Mouse (Mus musculus): Measurements from ENCODE around the gene Rora.
A peak's percentile ranks its signal among the peaks of the same experiment; 100 is the strongest.

The Rora gene

GRCm38 (mm10) chr9:68760876-68761275 lies 107.3 kb downstream of the Rora start:
- no peak for DNase-seq

- DNase-seq = no peak
Measured at GRCm38 (mm10) chr9:68761672-68762071, 108.1 kb downstream of the Rora start.

DNA sequence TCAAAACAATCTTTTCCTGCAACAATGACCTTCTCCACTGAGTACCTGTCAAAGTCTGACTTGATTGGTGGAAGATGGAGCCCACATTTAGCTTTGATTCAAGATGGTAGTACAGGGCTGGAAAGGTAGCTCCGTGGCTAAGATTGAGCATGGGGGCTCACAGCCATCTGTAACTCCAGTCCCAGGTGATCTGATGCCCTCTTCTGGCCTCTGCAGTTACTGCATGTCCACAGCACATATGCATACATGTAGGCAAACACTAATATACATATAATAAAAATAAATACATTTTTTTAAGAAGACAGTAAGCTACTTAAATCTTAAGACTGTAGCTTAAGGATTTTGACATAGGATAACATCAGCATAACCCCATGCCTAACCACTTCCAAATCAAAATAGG lies 112.0 kb downstream of the Rora start:
- peak in 1 of 2 experiments; percentile 4 for DNase-seq

DNA sequence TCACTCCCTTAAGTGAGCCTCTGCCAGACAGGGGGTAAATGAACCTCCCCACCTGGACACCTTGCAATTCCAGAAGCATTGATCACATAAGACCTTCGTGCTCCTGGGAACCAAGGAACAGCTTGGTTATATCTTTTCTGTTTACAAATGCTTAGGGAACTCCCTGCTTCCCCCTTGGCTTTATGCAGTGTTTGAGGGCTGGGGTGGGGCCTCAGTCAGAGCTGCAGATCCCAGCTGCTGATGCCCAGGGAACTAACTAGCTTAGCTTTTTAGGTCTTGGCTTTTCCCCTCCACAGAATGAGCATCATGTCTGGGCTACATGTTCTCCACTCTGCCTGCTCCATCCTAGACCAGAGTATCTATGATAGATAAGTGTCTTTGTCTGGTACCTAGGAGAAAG lies 116.1 kb downstream of the Rora start:
- DNase-seq = no peak

DNA sequence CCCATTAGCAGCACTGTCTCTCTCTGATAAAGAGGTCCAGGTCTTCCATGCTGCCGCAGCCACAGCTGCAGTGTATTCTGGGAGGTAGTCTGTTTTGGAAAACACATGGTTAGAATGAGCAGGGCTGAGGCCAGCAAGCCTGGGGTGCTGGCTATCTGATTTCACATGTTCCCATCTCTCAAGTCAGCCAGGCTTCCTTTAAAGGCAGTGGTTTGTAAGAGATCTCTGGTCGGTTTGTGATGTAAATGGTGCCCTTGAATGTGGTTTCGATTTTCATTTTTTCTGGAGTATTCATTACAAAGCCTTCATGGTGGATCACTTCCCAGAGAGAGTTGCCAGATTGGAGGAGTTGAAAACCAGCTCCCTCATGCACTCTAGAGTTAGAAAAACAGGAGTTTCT lies 117.8 kb downstream of the Rora start:
- no peak for DNase-seq

GRCm38 (mm10) chr9:68773770-68774169 lies 120.2 kb downstream of the Rora start:
- no peak for DNase-seq

- DNase-seq = no peak
Measured at GRCm38 (mm10) chr9:68782011-68782410, 128.4 kb downstream of the Rora start.

DNA sequence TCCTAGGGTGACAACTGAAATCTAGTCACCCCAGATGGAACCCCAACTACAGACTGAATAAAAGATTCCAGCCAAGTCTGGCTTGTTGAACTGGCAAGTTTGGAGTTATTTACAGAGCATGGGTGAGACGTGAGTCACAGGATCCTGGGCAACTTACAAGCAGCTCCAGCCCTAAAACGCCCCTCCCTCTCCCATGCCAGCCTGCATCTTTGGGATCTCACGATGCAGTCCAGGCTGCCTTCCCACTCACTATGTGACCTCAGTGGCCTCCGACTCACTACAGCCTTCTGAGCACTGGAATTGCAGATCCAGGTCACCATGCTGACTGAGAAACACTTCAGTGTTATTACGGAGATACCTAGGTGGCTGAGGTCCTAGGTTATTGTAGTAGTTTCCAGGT lies 129.0 kb downstream of the Rora start:
- DNase-seq = no peak

GRCm38 (mm10) chr9:68783246-68783645 lies 129.7 kb downstream of the Rora start:
- no peak for DNase-seq

GRCm38 (mm10) chr9:68786614-68787293 lies 133.2 kb downstream of the Rora start:
- no peak for DNase-seq

DNA sequence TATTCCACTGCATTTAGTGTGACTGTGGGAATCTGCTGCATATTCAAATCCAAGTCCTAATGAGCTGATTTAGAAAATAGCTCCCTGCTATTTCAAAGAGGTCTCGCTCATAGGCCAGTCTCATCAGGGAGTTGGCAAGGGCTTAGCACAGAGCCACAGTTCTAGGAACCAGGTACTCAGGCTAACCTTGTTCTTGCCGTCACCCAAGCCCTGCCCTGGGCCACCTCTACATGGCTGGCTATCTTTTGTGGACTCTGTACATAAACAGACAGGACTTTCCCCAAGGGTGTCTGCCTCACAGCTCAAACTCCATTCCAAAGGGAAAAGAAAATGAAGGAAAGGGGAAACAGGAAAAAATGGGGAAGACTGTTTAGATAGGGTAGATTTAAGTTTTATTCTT lies 134.1 kb downstream of the Rora start:
- DNase-seq = no peak

- DNase-seq = no peak
Measured at GRCm38 (mm10) chr9:68790922-68791321, 137.3 kb downstream of the Rora start.

DNA sequence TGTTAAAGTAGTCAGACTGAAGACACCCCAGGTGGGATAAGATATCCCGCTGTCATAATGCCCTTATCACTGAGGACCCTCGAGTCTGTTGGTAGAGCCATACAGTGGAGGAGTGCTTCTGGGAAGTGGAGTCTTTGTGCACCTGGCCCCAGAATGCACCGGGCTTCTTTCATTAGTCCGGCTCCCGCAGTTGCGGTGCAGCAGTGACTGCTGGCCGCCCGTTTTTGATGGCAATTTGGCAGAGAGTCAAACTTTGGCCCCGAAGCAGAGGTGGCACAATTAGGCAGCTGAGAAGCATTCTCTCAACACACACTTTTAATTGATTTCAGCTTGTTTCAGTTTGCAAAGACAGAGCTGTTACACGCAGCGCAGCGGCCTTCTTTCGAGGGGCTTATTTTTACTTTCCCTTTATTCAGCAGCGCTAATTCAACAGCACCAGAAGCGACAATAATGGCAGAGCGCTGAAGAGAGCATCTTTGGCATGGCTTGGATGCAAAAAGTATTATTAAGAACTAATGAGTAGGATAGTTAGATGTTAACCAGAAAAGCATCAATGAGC lies 138.5 kb downstream of the Rora start:
- no peak for DNase-seq

- no peak for DNase-seq
Measured at GRCm38 (mm10) chr9:68795314-68795713, 141.7 kb downstream of the Rora start.

- no peak for DNase-seq
Measured at GRCm38 (mm10) chr9:68798221-68798620, 144.6 kb downstream of the Rora start.

DNA sequence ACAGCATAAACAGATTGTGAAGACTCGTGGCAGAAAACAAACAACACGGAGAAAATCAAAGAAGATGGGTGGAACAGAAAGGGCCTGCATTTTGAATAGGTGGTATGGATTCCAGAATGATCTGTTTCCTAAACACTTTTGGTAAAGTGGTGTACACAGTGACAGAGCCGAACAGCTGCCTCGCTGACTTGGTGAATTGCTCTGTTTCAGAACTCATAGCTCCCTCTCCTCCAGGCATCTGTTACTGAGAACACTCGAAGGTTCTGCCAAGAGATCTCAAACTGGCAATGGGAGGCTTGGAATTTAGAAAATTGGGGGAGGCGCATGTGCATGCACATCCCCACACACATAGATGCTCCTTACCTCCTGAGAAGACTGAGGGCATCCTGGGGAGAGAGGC lies 145.5 kb downstream of the Rora start:
- DNase-seq = no peak

DNA sequence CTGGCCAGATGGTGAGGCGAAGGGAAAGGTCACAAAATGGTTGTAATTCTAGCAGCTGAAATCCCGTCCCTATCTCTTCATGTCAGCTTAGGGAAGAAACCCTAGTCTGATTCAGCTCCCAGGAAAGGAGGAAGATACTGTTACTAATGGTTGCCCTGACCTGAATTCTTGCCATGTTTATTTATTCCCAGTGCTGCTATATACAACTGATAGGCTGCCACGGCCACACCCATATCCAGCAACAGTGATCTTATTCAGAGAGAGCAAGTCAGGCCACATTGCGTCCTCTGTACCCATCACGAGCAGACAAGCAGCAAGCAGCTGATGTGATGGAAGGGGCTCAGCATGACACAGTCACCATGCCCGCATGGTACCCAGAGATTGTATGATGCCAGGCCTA lies 150.6 kb downstream of the Rora start:
- no peak for DNase-seq

DNA sequence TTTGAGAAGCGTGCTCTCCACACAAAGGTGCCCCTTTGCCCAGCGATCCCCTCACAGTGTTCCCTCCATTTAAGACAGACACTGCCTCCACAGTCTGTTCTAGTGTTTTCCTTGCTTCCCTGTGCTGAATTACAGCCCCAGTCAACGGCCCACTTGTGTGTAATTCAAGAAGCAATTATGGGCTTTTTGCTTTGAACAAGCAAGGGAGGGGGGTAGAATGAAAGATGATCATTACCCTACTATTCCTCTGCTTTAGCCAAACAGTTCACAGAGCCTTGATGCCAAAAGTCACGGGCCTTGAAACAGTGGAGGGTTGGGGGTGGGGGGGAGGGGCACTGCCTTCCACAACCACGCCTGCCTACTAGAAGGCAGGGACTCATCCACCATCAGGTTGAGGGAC lies 152.2 kb downstream of the Rora start:
- DNase-seq = no peak

DNA sequence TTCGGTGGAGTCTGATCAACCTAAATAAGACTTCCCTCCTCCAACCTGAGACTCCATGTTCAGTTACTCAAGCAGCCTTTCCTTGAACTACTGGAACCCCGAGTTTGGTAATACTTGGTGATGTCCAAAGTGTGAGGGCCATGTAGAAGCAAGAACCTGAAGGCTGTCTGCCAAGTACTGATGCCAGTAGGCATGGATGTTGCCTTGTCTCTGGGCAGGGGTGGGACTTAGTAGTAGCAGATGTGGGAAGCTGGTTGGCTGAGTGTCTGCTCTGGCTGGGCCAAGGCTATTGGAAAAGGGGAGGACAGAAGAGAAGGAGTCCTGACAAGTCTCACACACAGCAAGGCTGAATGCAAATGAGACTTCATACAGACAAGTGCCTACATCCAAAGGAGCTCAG lies 154.1 kb downstream of the Rora start:
- no peak for DNase-seq

DNA sequence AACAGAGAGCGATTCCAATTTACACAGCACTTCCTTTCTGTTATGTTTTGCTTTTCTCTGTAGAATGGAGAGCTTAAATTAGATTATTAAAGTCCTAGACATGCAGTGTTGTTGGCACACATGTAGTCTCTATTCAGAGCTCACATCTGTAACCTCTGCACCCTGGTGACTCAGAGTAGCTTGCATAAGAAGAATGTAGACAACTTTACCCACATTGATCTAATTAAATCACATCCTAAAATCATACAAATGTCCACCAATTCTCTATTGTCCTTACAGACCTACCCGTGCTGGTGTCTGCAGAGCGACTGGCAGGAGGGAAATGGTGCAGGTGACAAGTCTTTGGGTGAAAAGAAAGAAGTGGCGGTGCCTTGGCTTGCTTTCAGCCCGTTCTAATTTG lies 155.9 kb downstream of the Rora start:
- no peak for DNase-seq

GRCm38 (mm10) chr9:68814723-68815122 lies 161.1 kb downstream of the Rora start:
- no peak for DNase-seq

DNA sequence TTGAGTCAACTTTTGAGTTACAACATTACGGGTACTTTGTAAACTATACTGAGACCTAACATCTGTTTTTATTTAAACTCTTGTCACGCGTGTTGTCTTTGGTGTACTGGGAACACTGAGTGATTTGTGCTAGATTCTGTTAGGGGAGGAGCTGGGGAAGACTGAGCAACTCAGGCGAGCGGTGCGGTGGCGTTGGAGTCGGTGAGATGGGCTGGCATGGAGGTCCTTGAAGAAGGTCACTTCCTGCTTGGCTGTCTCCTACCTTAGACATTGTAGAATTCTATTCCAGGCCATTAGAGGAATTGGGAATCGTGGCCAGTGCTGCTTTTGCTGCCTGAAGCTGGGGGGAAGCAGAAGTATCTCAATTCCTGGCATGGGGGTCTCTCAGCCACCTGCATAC lies 162.3 kb downstream of the Rora start:
- DNase-seq = no peak

DNA sequence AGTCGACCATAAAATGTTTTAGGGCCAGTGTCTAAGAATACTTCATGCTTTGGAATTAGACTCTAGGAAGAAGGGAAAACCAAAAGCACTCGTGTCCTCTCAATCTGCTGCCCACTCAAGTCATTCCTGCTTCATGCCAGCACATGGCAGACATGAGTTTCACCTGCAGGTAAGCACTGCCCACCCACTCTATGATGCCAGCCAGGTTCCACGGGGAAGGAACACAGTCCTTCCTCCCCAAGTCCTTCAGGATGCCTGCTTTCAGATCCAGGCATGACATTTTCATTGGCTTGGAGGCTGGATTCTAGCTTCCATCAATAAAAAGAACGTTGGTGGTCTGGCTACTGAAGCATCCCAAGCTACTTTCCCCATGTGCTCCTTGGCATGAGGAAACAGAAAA lies 166.4 kb downstream of the Rora start:
- no peak for DNase-seq

DNA sequence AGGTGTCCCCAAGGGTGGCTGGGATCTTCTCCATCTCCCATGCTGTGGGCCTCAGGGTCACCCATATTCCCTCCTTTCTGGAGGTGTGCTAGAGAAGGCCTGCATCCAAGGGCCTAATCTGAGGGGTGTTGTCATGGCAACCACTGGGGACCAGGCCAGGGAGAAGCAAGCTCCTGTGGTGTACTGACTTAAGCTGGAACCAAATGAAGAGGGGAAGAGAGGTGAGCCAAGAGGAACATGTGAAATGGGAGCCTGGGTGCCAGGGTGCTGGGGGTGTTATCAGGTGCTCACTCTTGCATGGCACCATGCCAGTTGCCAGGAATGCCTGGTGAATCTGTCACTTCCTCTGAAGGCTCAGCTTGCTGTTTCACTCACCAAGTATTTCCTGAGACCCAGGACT lies 166.9 kb downstream of the Rora start:
- no peak for DNase-seq

GRCm38 (mm10) chr9:68821388-68821787 lies 167.8 kb downstream of the Rora start:
- DNase-seq = no peak

Data from kidney, adult 8-10 months (tissue).